Mouse (Mus musculus): Measurements from ENCODE around the gene Pus10. TPM values are rescaled to one million over a fixed set of nuclear protein-coding genes. Genes with fewer than 3 reads are reported as not detected.

Pus10 gene
- polyA plus RNA-seq, 1 experiment from 2014 or later = 27.1 TPM

- Histone ChIP-seq H3K9me3 (ENCODE audit: control insufficient read depth, low read length) (no peaks in the 10 kb centered on the region), H3K27ac (ENCODE audit: low read depth, low read length) (no peak overlapping the region), H3K4me1 (ENCODE audit: control insufficient read depth, insufficient read depth, low read length) (no peaks in the 10 kb centered on the region), H3K36me3 (ENCODE audit: control insufficient read depth, insufficient read depth, low read length) (no peaks in the 10 kb centered on the region), H3K27me3 (ENCODE audit: control insufficient read depth, insufficient read depth, low read length) (no peaks in the 10 kb centered on the region), H3K4me3 (ENCODE audit: low read length) (no peak overlapping the region), H3K9ac (ENCODE audit: low read depth, low read length) (no peak overlapping the region), H3K4me2 (replicated peaks; ENCODE audit: low read depth, low read length) (no peak overlapping the region)
- 88% methylated on average over 2 of the region's 2 CpGs for WGBS
- no peak for ATAC-seq (ENCODE audit: low FRiP score, low TSS enrichment)
These were observed 7.7 kb upstream of the Pus10 start for GRCm38 (mm10) chr11:23657791-23658190.

GRCm38 (mm10) chr11:23664232-23664631 lies 1.2 kb upstream of the Pus10 start:
- no peak overlapping the region for H3K4me3 ChIP-seq (ENCODE audit: low read length)
- H3K9ac ChIP-seq (ENCODE audit: low read depth, low read length) = no peak overlapping the region
- no peaks in the 10 kb centered on the region for H3K9me3 ChIP-seq (ENCODE audit: control insufficient read depth, low read length)
- no peak for ATAC-seq (ENCODE audit: low FRiP score, low TSS enrichment)
- H3K4me1 ChIP-seq (ENCODE audit: control insufficient read depth, insufficient read depth, low read length) = no peaks in the 10 kb centered on the region
- no peak overlapping the region; the same call in 1 of the 2 replicates for H3K4me2 ChIP-seq (replicated peaks; ENCODE audit: low read depth, low read length)
- no peaks in the 10 kb centered on the region for H3K27me3 ChIP-seq (ENCODE audit: control insufficient read depth, insufficient read depth, low read length)
- no peak overlapping the region for H3K27ac ChIP-seq (ENCODE audit: low read depth, low read length)
- H3K36me3 ChIP-seq (ENCODE audit: control insufficient read depth, insufficient read depth, low read length) = peaks cover 2% of the 10 kb centered on the region; the same call in 1 of the 2 replicates

GRCm38 (mm10) chr11:23665798-23666501 lies 476 bp downstream of the Pus10 start, which contains the start of gene Pex13:
Gene Pex13 (minus strand): TSS chr11:23665959.
- ATAC-seq (ENCODE audit: low FRiP score, low TSS enrichment) = peak; percentile 99
- Histone ChIP-seq H3K4me2 (replicated peaks; ENCODE audit: low read depth, low read length) (peak within 1 kb of the TSS; percentile 67), H3K4me1 (ENCODE audit: control insufficient read depth, insufficient read depth, low read length) (no peaks in the 10 kb centered on the region), H3K36me3 (ENCODE audit: control insufficient read depth, insufficient read depth, low read length) (peaks cover 3% of the 10 kb centered on the region; the same call in 1 of the 2 replicates), H3K9ac (ENCODE audit: low read depth, low read length) (peak within 1 kb of the TSS; percentile 93), H3K27me3 (ENCODE audit: control insufficient read depth, insufficient read depth, low read length) (no peaks in the 10 kb centered on the region), H3K4me3 (ENCODE audit: low read length) (peak within 1 kb of the TSS; percentile 90), H3K9me3 (ENCODE audit: control insufficient read depth, low read length) (no peaks in the 10 kb centered on the region), H3K27ac (ENCODE audit: low read depth, low read length) (peak within 1 kb of the TSS; percentile 88)
- under 1% methylated on average over 49 of the region's 49 CpGs for WGBS

GRCm38 (mm10) chr11:23666526-23666925 lies 1.1 kb downstream of the Pus10 start:
- Histone ChIP-seq H3K4me1 (ENCODE audit: control insufficient read depth, insufficient read depth, low read length) (no peaks in the 10 kb centered on the region), H3K4me3 (ENCODE audit: low read length) (peak overlapping the region; percentile 90), H3K9ac (ENCODE audit: low read depth, low read length) (peak overlapping the region; percentile 93), H3K9me3 (ENCODE audit: control insufficient read depth, low read length) (no peaks in the 10 kb centered on the region), H3K27ac (ENCODE audit: low read depth, low read length) (peak overlapping the region; percentile 88), H3K27me3 (ENCODE audit: control insufficient read depth, insufficient read depth, low read length) (no peaks in the 10 kb centered on the region), H3K4me2 (replicated peaks; ENCODE audit: low read depth, low read length) (peak overlapping the region; percentile 67), H3K36me3 (ENCODE audit: control insufficient read depth, insufficient read depth, low read length) (peaks cover 6% of the 10 kb centered on the region; the same call in 1 of the 2 replicates)
- WGBS = 9% methylated on average over 5 of the region's 5 CpGs
- no peak for ATAC-seq (ENCODE audit: low FRiP score, low TSS enrichment)

- no peaks in the 10 kb centered on the region for H3K4me1 ChIP-seq (ENCODE audit: control insufficient read depth, insufficient read depth, low read length)
- peak overlapping the region; percentile 93; the same call in 1 of the 2 replicates for H3K9ac ChIP-seq (ENCODE audit: low read depth, low read length)
- H3K36me3 ChIP-seq (ENCODE audit: control insufficient read depth, insufficient read depth, low read length) = peaks cover 6% of the 10 kb centered on the region; the same call in 1 of the 2 replicates
- H3K9me3 ChIP-seq (ENCODE audit: control insufficient read depth, low read length) = no peaks in the 10 kb centered on the region
- H3K27ac ChIP-seq (ENCODE audit: low read depth, low read length) = no peak overlapping the region
- no peak for ATAC-seq (ENCODE audit: low FRiP score, low TSS enrichment)
- H3K4me2 ChIP-seq (replicated peaks; ENCODE audit: low read depth, low read length) = peak overlapping the region; percentile 67
- peak overlapping the region; percentile 90 for H3K4me3 ChIP-seq (ENCODE audit: low read length)
- WGBS = 43% methylated on average over 3 of the region's 3 CpGs
- H3K27me3 ChIP-seq (ENCODE audit: control insufficient read depth, insufficient read depth, low read length) = no peaks in the 10 kb centered on the region
These were observed 1.7 kb downstream of the Pus10 start for GRCm38 (mm10) chr11:23667128-23667527.

- ATAC-seq (ENCODE audit: low FRiP score, low TSS enrichment) = no peak
- Histone ChIP-seq H3K9me3 (ENCODE audit: control insufficient read depth, low read length) (no peaks in the 10 kb centered on the region), H3K27me3 (ENCODE audit: control insufficient read depth, insufficient read depth, low read length) (no peaks in the 10 kb centered on the region), H3K27ac (ENCODE audit: low read depth, low read length) (no peak overlapping the region), H3K4me3 (ENCODE audit: low read length) (no peak overlapping the region), H3K36me3 (ENCODE audit: control insufficient read depth, insufficient read depth, low read length) (peaks cover 48% of the 10 kb centered on the region), H3K4me1 (ENCODE audit: control insufficient read depth, insufficient read depth, low read length) (no peaks in the 10 kb centered on the region), H3K9ac (ENCODE audit: low read depth, low read length) (no peak overlapping the region), H3K4me2 (replicated peaks; ENCODE audit: low read depth, low read length) (no peak overlapping the region)
- 75% methylated on average over 4 of the region's 4 CpGs for WGBS
These were observed 6.8 kb downstream of the Pus10 start for GRCm38 (mm10) chr11:23672256-23672749.

- Histone ChIP-seq H3K4me2 (replicated peaks; ENCODE audit: low read depth, low read length) (no peak overlapping the region), H3K4me3 (ENCODE audit: low read length) (no peak overlapping the region), H3K27me3 (ENCODE audit: control insufficient read depth, insufficient read depth, low read length) (no peaks in the 10 kb centered on the region), H3K4me1 (ENCODE audit: control insufficient read depth, insufficient read depth, low read length) (no peaks in the 10 kb centered on the region), H3K9ac (ENCODE audit: low read depth, low read length) (no peak overlapping the region), H3K9me3 (ENCODE audit: control insufficient read depth, low read length) (no peaks in the 10 kb centered on the region), H3K27ac (ENCODE audit: low read depth, low read length) (no peak overlapping the region), H3K36me3 (ENCODE audit: control insufficient read depth, insufficient read depth, low read length) (peaks cover 64% of the 10 kb centered on the region)
- 92% methylated on average over 5 of the region's 5 CpGs for WGBS
- ATAC-seq (ENCODE audit: low FRiP score, low TSS enrichment) = no peak
These were observed 10.6 kb downstream of the Pus10 start for GRCm38 (mm10) chr11:23676100-23676499.

- H3K36me3 ChIP-seq (ENCODE audit: control insufficient read depth, insufficient read depth, low read length) = peaks cover 64% of the 10 kb centered on the region
- ATAC-seq (ENCODE audit: low FRiP score, low TSS enrichment) = no peak
These were observed 13.7 kb downstream of the Pus10 start for GRCm38 (mm10) chr11:23679044-23679642.

GRCm38 (mm10) chr11:23680435-23680950 lies 15.0 kb downstream of the Pus10 start:
- Histone ChIP-seq H3K4me1 (ENCODE audit: control insufficient read depth, insufficient read depth, low read length) (no peaks in the 10 kb centered on the region), H3K9me3 (ENCODE audit: control insufficient read depth, low read length) (no peaks in the 10 kb centered on the region), H3K27ac (ENCODE audit: low read depth, low read length) (no peak overlapping the region), H3K27me3 (ENCODE audit: control insufficient read depth, insufficient read depth, low read length) (no peaks in the 10 kb centered on the region), H3K4me2 (replicated peaks; ENCODE audit: low read depth, low read length) (no peak overlapping the region), H3K36me3 (ENCODE audit: control insufficient read depth, insufficient read depth, low read length) (peaks cover 55% of the 10 kb centered on the region), H3K9ac (ENCODE audit: low read depth, low read length) (no peak overlapping the region), H3K4me3 (ENCODE audit: low read length) (no peak overlapping the region)
- ATAC-seq (ENCODE audit: low FRiP score, low TSS enrichment) = no peak
- 93% methylated on average over 6 of the region's 6 CpGs for WGBS

More at GRCm38 (mm10) chr11:23679044-23679642, 13.7 kb downstream of the Pus10 start:
- WGBS = 48% methylated on average over 3 of the region's 3 CpGs
- no peak overlapping the region for H3K9ac ChIP-seq (ENCODE audit: low read depth, low read length)
- no peak overlapping the region for H3K4me2 ChIP-seq (replicated peaks; ENCODE audit: low read depth, low read length)
- H3K4me1 ChIP-seq (ENCODE audit: control insufficient read depth, insufficient read depth, low read length) = no peaks in the 10 kb centered on the region
- no peak overlapping the region for H3K27ac ChIP-seq (ENCODE audit: low read depth, low read length)
- no peak overlapping the region for H3K4me3 ChIP-seq (ENCODE audit: low read length)
- H3K9me3 ChIP-seq (ENCODE audit: control insufficient read depth, low read length) = no peaks in the 10 kb centered on the region
- no peaks in the 10 kb centered on the region for H3K27me3 ChIP-seq (ENCODE audit: control insufficient read depth, insufficient read depth, low read length)

Measured in kidney, embryonic 14.5 days (tissue).